ENCODE assay signal across 9 mouse cellular contexts in genomic region chr19:6985951-6986708, GRCm38 (mm10). TPM values are rescaled to one million over a fixed set of nuclear protein-coding genes. Genes with fewer than 3 reads are reported as not detected.
DNase-seq lines count a peak whose midpoint lies in the region; ATAC-seq and TF ChIP-seq lines count a peak whose summit lies in the region.
"Had no signal": no experiment of that assay in that cellular context is flagged by ENCODE, and none has a peak within 500 bp of the region (broad histone marks: within the 10 kb centered on the region; RNA-seq: fewer than 3 reads in every experiment).

No protein-coding gene starts in this region.

- H3K4me3 ChIP-seq in heart, embryonic 10.5 days, result peak overlapping the region; percentile 98
- peak overlapping the region; percentile 5 for H3K4me3 ChIP-seq in ES-Bruce4 (ENCODE audit: low read depth, low read length)
- H3K4me3 ChIP-seq in forebrain, embryonic 16.5 days (replicated peaks; ENCODE audit: low read length), result peak overlapping the region; percentile 63
- peak overlapping the region; percentile 76 for H3K4me3 ChIP-seq in liver, embryonic 16.5 days (ENCODE audit: low read depth, low read length)

- H3K9ac ChIP-seq in ES-Bruce4 (ENCODE audit: low read depth, poor library complexity, severe bottlenecking), result peak overlapping the region; percentile 91
- peak overlapping the region; percentile 92 for H3K9ac ChIP-seq in forebrain, embryonic 16.5 days (replicated peaks; ENCODE audit: low read depth, low read length)
- peak overlapping the region; percentile 79 for H3K9ac ChIP-seq in liver, embryonic 16.5 days (ENCODE audit: low read depth, low read length)

- H3K4me2 ChIP-seq in forebrain, embryonic 16.5 days (ENCODE audit: low read length), result peak overlapping the region; percentile 88
- H3K4me2 ChIP-seq in liver, embryonic 16.5 days (ENCODE audit: low read depth, low read length), result peak overlapping the region; percentile 99

- peaks cover 45% of the 10 kb centered on the region for H3K36me3 ChIP-seq in heart, embryonic 10.5 days
- H3K36me3 ChIP-seq in ES-Bruce4 (ENCODE audit: control insufficient read depth, insufficient read depth, low read length, poor library complexity, severe bottlenecking), result peaks cover 12% of the 10 kb centered on the region; the same call in 1 of the 2 replicates
- H3K36me3 ChIP-seq in forebrain, embryonic 16.5 days (ENCODE audit: control insufficient read depth, insufficient read depth), result peaks cover 2% of the 10 kb centered on the region; the same call in 1 of the 2 replicates
- H3K36me3 ChIP-seq in liver, embryonic 16.5 days (ENCODE audit: control insufficient read depth, insufficient read depth), result peaks cover 4% of the 10 kb centered on the region

- WGBS in heart, embryonic 10.5 days, result 67% methylated on average over 10 of the region's 10 CpGs
- WGBS in forebrain, embryonic 16.5 days, result 75% methylated on average over 10 of the region's 10 CpGs
- WGBS in liver, embryonic 16.5 days (ENCODE audit: insufficient replicate concordance), result 45% methylated on average over 10 of the region's 10 CpGs

- no peak for ATAC-seq in forebrain, embryonic 16.5 days
- ATAC-seq in liver, embryonic 16.5 days (ENCODE audit: low read depth), result peak; percentile 66

- no peak for TF ChIP-seq CTCF in ES-Bruce4 (IDR thresholded peaks at IDR 0.05; ENCODE audit: low read depth, low read length)

- no peaks in the 10 kb centered on the region for H3K27me3 ChIP-seq in heart, embryonic 10.5 days (ENCODE audit: insufficient read depth, poor library complexity, severe bottlenecking)
- no peaks in the 10 kb centered on the region for H3K27me3 ChIP-seq in ES-Bruce4 (ENCODE audit: control insufficient read depth, insufficient read depth, low read length, poor library complexity, severe bottlenecking)
- no peaks in the 10 kb centered on the region for H3K27me3 ChIP-seq in forebrain, embryonic 16.5 days (replicated peaks; ENCODE audit: control insufficient read depth, insufficient read depth, low read length)
- H3K27me3 ChIP-seq in liver, embryonic 16.5 days (ENCODE audit: control insufficient read depth, insufficient read depth, low read depth, low read length), result no peaks in the 10 kb centered on the region

- no peak for TF ChIP-seq EP300 in ES-Bruce4 (IDR thresholded peaks at IDR 0.05; ENCODE audit: insufficient read depth, low read depth, low read length)

- peaks cover 40% of the 10 kb centered on the region for H3K4me1 ChIP-seq in heart, embryonic 10.5 days
- H3K4me1 ChIP-seq in ES-Bruce4 (ENCODE audit: control insufficient read depth, insufficient read depth, low read length), result no peaks in the 10 kb centered on the region
- H3K4me1 ChIP-seq in forebrain, embryonic 16.5 days (replicated peaks; ENCODE audit: control insufficient read depth, insufficient read depth, low read length), result peaks cover 20% of the 10 kb centered on the region
- peaks cover 39% of the 10 kb centered on the region for H3K4me1 ChIP-seq in liver, embryonic 16.5 days (ENCODE audit: control insufficient read depth, low read depth, low read length)

- peak overlapping the region; percentile 98 for H3K27ac ChIP-seq in heart, embryonic 10.5 days
- no peak overlapping the region for H3K27ac ChIP-seq in ES-Bruce4 (ENCODE audit: insufficient read depth, low read length)
- H3K27ac ChIP-seq in forebrain, embryonic 16.5 days (ENCODE audit: low read length), result no peak overlapping the region; the same call in 1 of the 2 replicates
- H3K27ac ChIP-seq in liver, embryonic 16.5 days (ENCODE audit: low read length), result peak overlapping the region; percentile 84

- no peaks in the 10 kb centered on the region for H3K9me3 ChIP-seq in heart, embryonic 10.5 days
- H3K9me3 ChIP-seq in ES-Bruce4 (replicated peaks; ENCODE audit: control insufficient read depth, insufficient read depth, low read length, poor library complexity, severe bottlenecking), result no peaks in the 10 kb centered on the region
- no peaks in the 10 kb centered on the region for H3K9me3 ChIP-seq in forebrain, embryonic 16.5 days (ENCODE audit: control insufficient read depth, low read length)
- no peaks in the 10 kb centered on the region for H3K9me3 ChIP-seq in liver, embryonic 16.5 days (replicated peaks; ENCODE audit: control insufficient read depth, low read length)

- no peak for TF ChIP-seq POLR2A in ES-Bruce4 (IDR thresholded peaks at IDR 0.05; ENCODE audit: insufficient read depth, low read length)

- no peak for DNase-seq in heart, embryonic 10.5 days (ENCODE audit: low spot score)
- DNase-seq in heart, postnatal 4 days, result no peak
- no peak for DNase-seq in frontal cortex, postnatal 10 days (ENCODE audit: low spot score in 2 of 2)
- DNase-seq in gastrocnemius, postnatal 25 days, result no peak
- no peak for DNase-seq in urinary bladder, adult 18-20 months (ENCODE audit: low spot score in 2 of 2)

RNA-seq across cellular contexts. Expression of gene Vegfb, which starts 1.3 kb away (rescaled TPM):
- polyA plus RNA-seq in heart, embryonic 10.5 days (2016; fragmentation: Nextera tagmentation; extraction: Ambion mirVana), result 53.0 and 94.1 TPM in 2 replicates
- 100 to 1,000 TPM; 263 to 265 TPM for total RNA-seq in heart, postnatal 4 days (2021)
- polyA plus RNA-seq in ES-Bruce4 (2011; ENCODE audit: insufficient read depth, insufficient read length, low read depth, missing spikeins), result 44.7 and 49.1 TPM in 2 replicates
- polyA plus RNA-seq in forebrain, embryonic 16.5 days (2015; fragmentation: Nextera tagmentation; extraction: Ambion mirVana), result 42.5 and 44.6 TPM in 2 replicates
- 7.7 and 10.5 TPM in 2 replicates for polyA plus RNA-seq in liver, embryonic 16.5 days (2015; fragmentation: Nextera tagmentation; extraction: Ambion mirVana)
- total RNA-seq in gastrocnemius, postnatal 25 days (2021), result 100 to 1,000 TPM; 143 to 156 TPM

RNA-seq across cellular contexts. Expression of gene Fkbp2, which starts 5.8 kb away (rescaled TPM):
- polyA plus RNA-seq in heart, embryonic 10.5 days (2016; fragmentation: Nextera tagmentation; extraction: Ambion mirVana), result 110 and 131 TPM in 2 replicates
- total RNA-seq in heart, postnatal 4 days (2021), result 10 to 100 TPM; 23.5 to 26.6 TPM
- polyA plus RNA-seq in ES-Bruce4 (2011; ENCODE audit: insufficient read depth, insufficient read length, low read depth, missing spikeins), result 40.4 and 45.5 TPM in 2 replicates
- polyA plus RNA-seq in forebrain, embryonic 16.5 days (2015; fragmentation: Nextera tagmentation; extraction: Ambion mirVana), result 73.8 and 101 TPM in 2 replicates
- polyA plus RNA-seq in liver, embryonic 16.5 days (2015; fragmentation: Nextera tagmentation; extraction: Ambion mirVana), result 91.1 and 101 TPM in 2 replicates
- total RNA-seq in gastrocnemius, postnatal 25 days (2021), result 10 to 100 TPM in 1 of 2 experiments, 1 to 10 TPM in 1; 7.9 to 12.4 TPM

RNA-seq across cellular contexts. Expression of gene Dnajc4, which starts 6.2 kb away (rescaled TPM):
- polyA plus RNA-seq in heart, embryonic 10.5 days (2016; fragmentation: Nextera tagmentation; extraction: Ambion mirVana), result 24.6 and 29.5 TPM in 2 replicates
- 10 to 100 TPM; 48.7 to 49.2 TPM for total RNA-seq in heart, postnatal 4 days (2021)
- polyA plus RNA-seq in ES-Bruce4 (2011; ENCODE audit: insufficient read depth, insufficient read length, low read depth, missing spikeins), result 14.8 and 15.8 TPM in 2 replicates
- polyA plus RNA-seq in forebrain, embryonic 16.5 days (2015; fragmentation: Nextera tagmentation; extraction: Ambion mirVana), result 18.3 and 23.3 TPM in 2 replicates
- polyA plus RNA-seq in liver, embryonic 16.5 days (2015; fragmentation: Nextera tagmentation; extraction: Ambion mirVana), result 9.9 and 10.5 TPM in 2 replicates
- total RNA-seq in gastrocnemius, postnatal 25 days (2021), result 10 to 100 TPM; 31.3 to 32.9 TPM

RNA-seq across cellular contexts. Expression of gene Nudt22, which starts 9.8 kb away (rescaled TPM):
- polyA plus RNA-seq in heart, embryonic 10.5 days (2016; fragmentation: Nextera tagmentation; extraction: Ambion mirVana), result 23.9 and 25.2 TPM in 2 replicates
- total RNA-seq in heart, postnatal 4 days (2021), result 10 to 100 TPM; 27.2 to 29.0 TPM
- 6.8 and 7.7 TPM in 2 replicates for polyA plus RNA-seq in ES-Bruce4 (2011; ENCODE audit: insufficient read depth, insufficient read length, low read depth, missing spikeins)
- 15.5 and 16.0 TPM in 2 replicates for polyA plus RNA-seq in forebrain, embryonic 16.5 days (2015; fragmentation: Nextera tagmentation; extraction: Ambion mirVana)
- 10.1 and 10.5 TPM in 2 replicates for polyA plus RNA-seq in liver, embryonic 16.5 days (2015; fragmentation: Nextera tagmentation; extraction: Ambion mirVana)
- 10 to 100 TPM; 15.6 to 17.2 TPM for total RNA-seq in gastrocnemius, postnatal 25 days (2021)

RNA-seq across cellular contexts. Expression of gene Trpt1, which starts 9.8 kb away (rescaled TPM):
- 11.3 and 16.7 TPM in 2 replicates for polyA plus RNA-seq in heart, embryonic 10.5 days (2016; fragmentation: Nextera tagmentation; extraction: Ambion mirVana)
- 10 to 100 TPM; 22.6 to 25.7 TPM for total RNA-seq in heart, postnatal 4 days (2021)
- polyA plus RNA-seq in ES-Bruce4 (2011; ENCODE audit: insufficient read depth, insufficient read length, low read depth, missing spikeins), result 7.3 and 8.4 TPM in 2 replicates
- 12.5 and 17.9 TPM in 2 replicates for polyA plus RNA-seq in forebrain, embryonic 16.5 days (2015; fragmentation: Nextera tagmentation; extraction: Ambion mirVana)
- polyA plus RNA-seq in liver, embryonic 16.5 days (2015; fragmentation: Nextera tagmentation; extraction: Ambion mirVana), result 1.6 and 2.5 TPM in 2 replicates
- total RNA-seq in gastrocnemius, postnatal 25 days (2021), result 10 to 100 TPM; 21.5 to 24.5 TPM
- total RNA-seq: common myeloid progenitor, adult 5-6 weeks had no signal

Comparison
In these comparisons a context has a peak if more than half of its experiments do, and no peak if none do; other contexts are left out.
1. H3K27ac ChIP-seq: peak in heart, embryonic 10.5 days (single experiment) and liver, embryonic 16.5 days (single experiment); none in ES-Bruce4 (single experiment) and forebrain, embryonic 16.5 days (single experiment).
2. H3K4me3 ChIP-seq: peak in every context shown above with its lines; median percentile 98 in heart, embryonic 10.5 days; 76 in liver, embryonic 16.5 days; 63 in forebrain, embryonic 16.5 days; 5 in ES-Bruce4.
3. Peak in every context shown above with its lines, with median percentiles within 50 percentile points of each other: H3K9ac ChIP-seq.